Mouse (Mus musculus): ENCODE measurements at regions not wholly inside any gene's neighbourhood (a gene's known extent, or its start where the extent isn't known, plus 50 kb on each side); places are given as distances from the start of the nearest gene placed in this dataset.
"Not testable (repeated sequence)": the region's sequence is repeated elsewhere in the genome, so short reads cannot be mapped to it uniquely, and the experiment has no call there.

- no peak for DNase-seq (ENCODE audit: low spot score)
Measured at GRCm38 (mm10) chr2:79022954-79023353, 155.0 kb downstream of the Ube2e3 start.

- DNase-seq (ENCODE audit: low spot score), result no peak
Measured at GRCm38 (mm10) chr2:79025678-79026077, 157.8 kb downstream of the Ube2e3 start.

- no peak for DNase-seq (ENCODE audit: low spot score)
Measured at GRCm38 (mm10) chr2:79030990-79031389, 163.1 kb downstream of the Ube2e3 start.

GRCm38 (mm10) chr2:79036296-79036695 lies 168.4 kb downstream of the Ube2e3 start:
- DNase-seq (ENCODE audit: low spot score), result no peak

GRCm38 (mm10) chr2:79038624-79039023 lies 170.7 kb downstream of the Ube2e3 start:
- DNase-seq (ENCODE audit: low spot score), result no peak

GRCm38 (mm10) chr2:79044804-79045203 lies 176.9 kb downstream of the Ube2e3 start:
- not testable (repeated sequence) for DNase-seq (ENCODE audit: low spot score)

GRCm38 (mm10) chr2:79045508-79045907 lies 177.6 kb downstream of the Ube2e3 start:
- DNase-seq (ENCODE audit: low spot score), result no peak

GRCm38 (mm10) chr2:79048020-79048419 lies 180.1 kb downstream of the Ube2e3 start:
- DNase-seq (ENCODE audit: low spot score), result no peak

- no peak for DNase-seq (ENCODE audit: low spot score)
Measured at GRCm38 (mm10) chr2:79048777-79049537, 181.0 kb downstream of the Ube2e3 start.

GRCm38 (mm10) chr2:79050495-79051046 lies 182.6 kb downstream of the Ube2e3 start:
- no peak for DNase-seq (ENCODE audit: low spot score)

- no peak for DNase-seq (ENCODE audit: low spot score)
Measured at GRCm38 (mm10) chr2:79052226-79052625, 184.3 kb downstream of the Ube2e3 start.

GRCm38 (mm10) chr2:79056138-79056537 lies 188.2 kb downstream of the Ube2e3 start:
- peak; percentile 7 for DNase-seq (ENCODE audit: low spot score)

GRCm38 (mm10) chr2:79059115-79059943 lies 191.4 kb downstream of the Ube2e3 start:
- DNase-seq (ENCODE audit: low spot score), result no peak

GRCm38 (mm10) chr2:79059944-79060238 lies 192.0 kb downstream of the Ube2e3 start:
- DNase-seq (ENCODE audit: low spot score), result no peak

GRCm38 (mm10) chr2:79060320-79060719 lies 192.4 kb downstream of the Ube2e3 start:
- no peak for DNase-seq (ENCODE audit: low spot score)

- DNase-seq (ENCODE audit: low spot score), result no peak
Measured at GRCm38 (mm10) chr2:79061645-79062044, 193.6 kb upstream of the Itga4 start.

- no peak for DNase-seq (ENCODE audit: low spot score)
Measured at GRCm38 (mm10) chr2:79062196-79062636, 193.0 kb upstream of the Itga4 start.

- no peak for DNase-seq (ENCODE audit: low spot score)
Measured at GRCm38 (mm10) chr2:79063641-79064040, 191.6 kb upstream of the Itga4 start.

GRCm38 (mm10) chr2:79065321-79065720 lies 189.9 kb upstream of the Itga4 start:
- DNase-seq (ENCODE audit: low spot score), result no peak

GRCm38 (mm10) chr2:79076115-79076514 lies 179.1 kb upstream of the Itga4 start:
- no peak for DNase-seq (ENCODE audit: low spot score)

GRCm38 (mm10) chr2:79078836-79079394 lies 176.3 kb upstream of the Itga4 start:
- no peak for DNase-seq (ENCODE audit: low spot score)

GRCm38 (mm10) chr2:79081769-79082168 lies 173.5 kb upstream of the Itga4 start:
- DNase-seq (ENCODE audit: low spot score), result no peak

GRCm38 (mm10) chr2:79086280-79086679 lies 168.9 kb upstream of the Itga4 start:
- no peak for DNase-seq (ENCODE audit: low spot score)
